Mouse (Mus musculus) MEL (cell line): ENCODE measurements at regions not wholly inside any gene's neighbourhood (a gene's known extent, or its start where the extent isn't known, plus 50 kb on each side); places are given as distances from the start of the nearest gene placed in this dataset.

Source experiments
- DNase-seq: peaks from one replicate; pipeline ENCODE4 v3.0.0; 2011; ENCODE audit warnings: low read depth, low spot score
- H3K27ac ChIP-seq: 2 replicates; pipeline ENCODE4 v1.5.1; 2012; ENCODE audit warnings: low read depth, mild to moderate bottlenecking, control low read depth, low read length, moderate library complexity; ENCODE audit not compliant: control insufficient read depth
- H3K27me3 ChIP-seq, 2 experiments: fragments of 150-350 bp in 1 of 2; sonication (generic) in 1 of 2; 2 replicates each; pipeline ENCODE4 v1.6.1; 2012; ENCODE audit warnings: low read length in 2 of 2, mild to moderate bottlenecking in 2 of 2, improper control_type of control experiment in 1 of 2, moderate library complexity in 1 of 2; ENCODE audit not compliant: insufficient read depth in 2 of 2, control insufficient read depth in 1 of 2
- H3K36me3 ChIP-seq, 2 experiments: 2 replicates each; pipeline ENCODE4 v1.6.1; 2012 to 2014; ENCODE audit warnings: low read length in 2 of 2, improper control_type of control experiment in 1 of 2, inconsistent platforms in 1 of 2, mild to moderate bottlenecking in 1 of 2; ENCODE audit not compliant: insufficient read depth in 2 of 2, control insufficient read depth in 1 of 2
- H3K4me1 ChIP-seq, 2 experiments: fragments of 150-350 bp in 1 of 2; sonication (generic) in 1 of 2; 2 replicates each; pipeline ENCODE4 v1.6.1; 2012; ENCODE audit warnings: low read length in 2 of 2, improper control_type of control experiment in 1 of 2, mild to moderate bottlenecking in 1 of 2; ENCODE audit not compliant: insufficient read depth in 2 of 2, control insufficient read depth in 1 of 2
- H3K4me3 ChIP-seq, 2 experiments: fragments of 150-350 bp in 1 of 2; sonication (generic) in 1 of 2; 2 replicates each; pipeline ENCODE4 v1.5.1; 2012; ENCODE audit warnings: low read depth in 2 of 2, low read length in 2 of 2, mild to moderate bottlenecking in 2 of 2, moderate library complexity in 2 of 2, control low read depth in 1 of 2, improper control_type of control experiment in 1 of 2; ENCODE audit not compliant: control insufficient read depth in 1 of 2, insufficient read depth in 1 of 2
- H3K79me2 ChIP-seq: 2 replicates; pipeline ENCODE4 v1.6.1; 2012; ENCODE audit warnings: mild to moderate bottlenecking, low read length, moderate library complexity; ENCODE audit not compliant: control insufficient read depth, poor library complexity, insufficient read depth
- H3K9ac ChIP-seq: 2 replicates; pipeline ENCODE4 v1.6.1; 2012; ENCODE audit warnings: low read depth, mild to moderate bottlenecking, control low read depth, low read length, moderate library complexity; ENCODE audit not compliant: control insufficient read depth, poor library complexity, severe bottlenecking
- H3K9me3 ChIP-seq: fragments of 150-350 bp; sonication (generic); replicated peaks from 2 replicates; pipeline ENCODE4 v1.6.1; 2012; ENCODE audit warnings: mild to moderate bottlenecking, low read length, improper control_type of control experiment, moderate library complexity; ENCODE audit not compliant: insufficient read depth
- BHLHE40 ChIP-seq: IDR thresholded peaks from 2 replicates; pipeline ENCODE4 v1.6.1; 2012; ENCODE audit warnings: low read depth, mild to moderate bottlenecking, inconsistent platforms, low read length, improper control_type of control experiment, borderline replicate concordance
- CHD1 ChIP-seq: IDR thresholded peaks from 2 replicates; pipeline ENCODE4 v1.6.1; 2012; ENCODE audit warnings: low read depth, mild to moderate bottlenecking, inconsistent platforms, low read length, improper control_type of control experiment
- EP300 ChIP-seq, 2 experiments: IDR thresholded peaks; 2 replicates each; pipeline ENCODE4 v1.6.1; 2011; ENCODE audit warnings: improper control_type of control experiment in 2 of 2, low read length in 2 of 2, low read depth in 1 of 2, mild to moderate bottlenecking in 1 of 2
- ETS1 ChIP-seq: IDR thresholded peaks from 2 replicates; pipeline ENCODE4 v1.6.1; 2012; ENCODE audit warnings: low read depth, mild to moderate bottlenecking, inconsistent platforms, low read length, improper control_type of control experiment, moderate library complexity
- GATA1 ChIP-seq: IDR thresholded peaks from 2 replicates; pipeline ENCODE4 v1.6.1; 2011; ENCODE audit warnings: low read depth, low read length, improper control_type of control experiment
- HCFC1 ChIP-seq: IDR thresholded peaks from 2 replicates; pipeline ENCODE4 v1.6.1; 2012; ENCODE audit warnings: low read depth, mild to moderate bottlenecking, inconsistent platforms, low read length, improper control_type of control experiment, moderate library complexity
- JUND ChIP-seq: IDR thresholded peaks from 2 replicates; pipeline ENCODE4 v1.6.1; 2011; ENCODE audit warnings: low read depth, mild to moderate bottlenecking, improper control_type of control experiment, low read length
- KAT2A ChIP-seq: conservative IDR thresholded peaks from 2 replicates; pipeline ENCODE4 v1.6.1; 2012; ENCODE audit warnings: low read depth, low read length, improper control_type of control experiment, inconsistent platforms
- MAX ChIP-seq: IDR thresholded peaks from 2 replicates; pipeline ENCODE4 v1.6.1; 2011; ENCODE audit warnings: low read length, improper control_type of control experiment
- MAZ ChIP-seq: IDR thresholded peaks from 2 replicates; pipeline ENCODE4 v1.6.1; 2012; ENCODE audit warnings: low read depth, mild to moderate bottlenecking, inconsistent platforms, low read length, improper control_type of control experiment
- MEF2A ChIP-seq: IDR thresholded peaks from 2 replicates; pipeline ENCODE4 v1.6.1; 2014; ENCODE audit warnings: low read depth, mild to moderate bottlenecking, inconsistent platforms, low read length, improper control_type of control experiment; ENCODE audit not compliant: poor library complexity, insufficient replicate concordance, severe bottlenecking; ENCODE audit errors: extremely low read depth
- MXI1 ChIP-seq: IDR thresholded peaks from 2 replicates; pipeline ENCODE4 v1.6.1; 2011; ENCODE audit warnings: mild to moderate bottlenecking, low read depth, low read length, improper control_type of control experiment
- MYB ChIP-seq: IDR thresholded peaks from 2 replicates; pipeline ENCODE4 v1.6.1; 2011; ENCODE audit warnings: mild to moderate bottlenecking, low read depth, low read length, improper control_type of control experiment
- NRF1 ChIP-seq: IDR thresholded peaks from 2 replicates; pipeline ENCODE4 v1.6.1; 2014; ENCODE audit warnings: low read depth, mild to moderate bottlenecking, inconsistent platforms, low read length, improper control_type of control experiment, moderate library complexity; ENCODE audit not compliant: poor library complexity, insufficient read depth, severe bottlenecking
- POLR2A ChIP-seq, 2 experiments: IDR thresholded peaks; 2 replicates each; pipeline ENCODE4 v1.6.1; 2011 to 2012; ENCODE audit warnings: low read length in 2 of 2, mild to moderate bottlenecking in 2 of 2, control low read depth in 1 of 2, improper control_type of control experiment in 1 of 2, low read depth in 1 of 2, moderate library complexity in 1 of 2; ENCODE audit not compliant: control insufficient read depth in 1 of 2, insufficient read depth in 1 of 2, poor library complexity in 1 of 2
- POLR2AphosphoS2 ChIP-seq: IDR thresholded peaks from 2 replicates; pipeline ENCODE4 v1.6.1; 2011; ENCODE audit warnings: low read length, improper control_type of control experiment
- POLR2AphosphoS5 ChIP-seq: IDR thresholded peaks from 2 replicates; pipeline ENCODE4 v1.6.1; 2012; ENCODE audit warnings: low read depth, borderline replicate concordance, mild to moderate bottlenecking, inconsistent platforms, low read length, moderate library complexity, mixed read lengths
- RCOR1 ChIP-seq: IDR thresholded peaks from 2 replicates; pipeline ENCODE4 v1.6.1; 2012; ENCODE audit warnings: low read depth, mild to moderate bottlenecking, inconsistent platforms, low read length, improper control_type of control experiment
- SIN3A ChIP-seq: IDR thresholded peaks from 2 replicates; pipeline ENCODE4 v1.6.1; 2012; ENCODE audit warnings: low read length, improper control_type of control experiment, inconsistent platforms
- TBP ChIP-seq: IDR thresholded peaks from 2 replicates; pipeline ENCODE4 v1.8.0; 2011; ENCODE audit warnings: low read depth, low read length, improper control_type of control experiment
- TCF12 ChIP-seq: IDR thresholded peaks from 2 replicates; pipeline ENCODE4 v1.6.1; 2014; ENCODE audit warnings: low read depth, mild to moderate bottlenecking, inconsistent platforms, low read length, improper control_type of control experiment, moderate library complexity
- UBTF ChIP-seq: IDR thresholded peaks from 2 replicates; pipeline ENCODE4 v1.6.1; 2012; ENCODE audit warnings: low read depth, mild to moderate bottlenecking, inconsistent platforms, low read length, improper control_type of control experiment, moderate library complexity, borderline replicate concordance; ENCODE audit not compliant: insufficient read depth
- USF1 ChIP-seq: IDR thresholded peaks from 2 replicates; pipeline ENCODE4 v1.6.1; 2014; ENCODE audit warnings: low read depth, mild to moderate bottlenecking, inconsistent platforms, low read length, improper control_type of control experiment, moderate library complexity
- USF2 ChIP-seq, 2 experiments: IDR thresholded peaks; 2 replicates each; pipeline ENCODE4 v1.6.1; 2011 to 2012; ENCODE audit warnings: improper control_type of control experiment in 2 of 2, low read length in 2 of 2, borderline replicate concordance in 1 of 2, inconsistent platforms in 1 of 2, low read depth in 1 of 2, mild to moderate bottlenecking in 1 of 2; ENCODE audit not compliant: insufficient read depth in 1 of 2
- ZC3H11A ChIP-seq: IDR thresholded peaks from 2 replicates; pipeline ENCODE4 v1.6.1; 2012; ENCODE audit warnings: low read depth, mild to moderate bottlenecking, inconsistent platforms, low read length, improper control_type of control experiment
- ZKSCAN1 ChIP-seq: IDR thresholded peaks from 2 replicates; pipeline ENCODE4 v1.6.1; 2012; ENCODE audit warnings: low read depth, mild to moderate bottlenecking, inconsistent platforms, low read length, improper control_type of control experiment, moderate library complexity
- ZMIZ1 ChIP-seq: IDR thresholded peaks from 2 replicates; pipeline ENCODE4 v1.6.1; 2012; ENCODE audit warnings: low read depth, mild to moderate bottlenecking, inconsistent platforms, low read length, improper control_type of control experiment, moderate library complexity
- ZNF384 ChIP-seq: IDR thresholded peaks from 2 replicates; pipeline ENCODE4 v1.6.1; 2012; ENCODE audit warnings: low read depth, mild to moderate bottlenecking, inconsistent platforms, low read length, improper control_type of control experiment

GRCm38 (mm10) chr17:63803599-63803998 lies 59.3 kb upstream of the Fer start (continued):
- TF ChIP-seq TBP, result no peak
- no peak for TF ChIP-seq ZKSCAN1
- TF ChIP-seq ZC3H11A, result peak; percentile 95
- TF ChIP-seq MXI1, result no peak
- TF ChIP-seq GATA1, result no peak
- TF ChIP-seq KAT2A, result no peak
- TF ChIP-seq HCFC1, result no peak
- TF ChIP-seq CHD1, result no peak
- no peak for TF ChIP-seq NRF1
- TF ChIP-seq POLR2AphosphoS2, result no peak
- no peak for TF ChIP-seq MYB
- no peak for TF ChIP-seq USF1
- TF ChIP-seq ZNF384, result no peak
- no peak for TF ChIP-seq JUND
- TF ChIP-seq POLR2AphosphoS5, result no peak
- TF ChIP-seq MAX, result no peak
- TF ChIP-seq ZMIZ1, result no peak
- TF ChIP-seq SIN3A, result no peak
- no peak for TF ChIP-seq MEF2A
- no peak for TF ChIP-seq UBTF
- TF ChIP-seq USF2 (IDR thresholded peaks at IDR 0.05; ENCODE audit: borderline replicate concordance in 1 of 2, insufficient read depth in 1 of 2, low read depth in 1 of 2, low read length in 2 of 2), result no peak

- no peaks in the 10 kb centered on the region for H3K79me2 ChIP-seq
- H3K36me3 ChIP-seq, result no peaks in the 10 kb centered on the region
- TF ChIP-seq UBTF (no peak), EP300 (IDR thresholded peaks at IDR 0.05; ENCODE audit: low read depth in 1 of 2, low read length in 2 of 2) (no peak), ZNF384 (no peak), MAZ (no peak), ZMIZ1 (no peak), TCF12 (no peak), SIN3A (no peak), HCFC1 (no peak), ZKSCAN1 (no peak), USF2 (IDR thresholded peaks at IDR 0.05; ENCODE audit: borderline replicate concordance in 1 of 2, insufficient read depth in 1 of 2, low read depth in 1 of 2, low read length in 2 of 2) (no peak), RCOR1 (no peak), JUND (no peak), USF1 (no peak), POLR2A (IDR thresholded peaks at IDR 0.05; ENCODE audit: control insufficient read depth in 1 of 2, insufficient read depth in 1 of 2, low read depth in 1 of 2, low read length in 2 of 2, poor library complexity in 1 of 2) (no peak), ETS1 (no peak), BHLHE40 (no peak), GATA1 (no peak), MXI1 (no peak)
- no peaks in the 10 kb centered on the region for H3K27me3 ChIP-seq
- H3K9ac ChIP-seq, result no peak overlapping the region
- no peak overlapping the region for H3K4me3 ChIP-seq
- no peaks in the 10 kb centered on the region for H3K4me1 ChIP-seq
- H3K9me3 ChIP-seq, result no peaks in the 10 kb centered on the region
- no peak overlapping the region for H3K27ac ChIP-seq
- no peak for DNase-seq
Observed at GRCm38 (mm10) chr17:63804416-63804815, 58.4 kb upstream of the Fer start.
